Comparison of ENCODE assay signal across 25 mouse cellular contexts in genomic region chr9:32048941-32049340, GRCm38 (mm10).
DNase-seq lines count a peak whose midpoint lies in the region; ATAC-seq and TF ChIP-seq lines count a peak whose summit lies in the region.
"Had no signal": no experiment of that assay in that cellular context is flagged by ENCODE, and none has a peak within 500 bp of the region (broad histone marks: within the 10 kb centered on the region; RNA-seq: fewer than 3 reads in every experiment).

No protein-coding gene starts in this region.

- TF ChIP-seq CTCF in liver, adult 2 months (IDR thresholded peaks at IDR 0.05; ENCODE audit: low read depth, low read length), result no peak
- no peak for TF ChIP-seq CTCF in lung, postnatal 0 days (IDR thresholded peaks at IDR 0.05)

- no peak for TF ChIP-seq EP300 in lung, postnatal 0 days (IDR thresholded peaks at IDR 0.05)

- H3K36me3 ChIP-seq in heart, embryonic 14.5 days (ENCODE audit: control insufficient read depth, insufficient read depth, low read length), result no peaks in the 10 kb centered on the region
- no peaks in the 10 kb centered on the region for H3K36me3 ChIP-seq in heart, embryonic 11.5 days (ENCODE audit: control insufficient read depth, insufficient read depth, low read length)
- no peaks in the 10 kb centered on the region for H3K36me3 ChIP-seq in liver, adult 2 months (ENCODE audit: control insufficient read depth, insufficient read depth, low read length)
- no peaks in the 10 kb centered on the region for H3K36me3 ChIP-seq in liver, embryonic 11.5 days (ENCODE audit: control insufficient read depth, insufficient read depth, low read length)
- no peaks in the 10 kb centered on the region for H3K36me3 ChIP-seq in kidney, embryonic 16.5 days (ENCODE audit: insufficient read depth, low read length)
- no peaks in the 10 kb centered on the region for H3K36me3 ChIP-seq in lung, postnatal 0 days (ENCODE audit: insufficient read depth, low read length)
- H3K36me3 ChIP-seq: embryonic facial prominence, embryonic 13.5 days; forebrain, embryonic 12.5 days; limb, embryonic 13.5 days; liver, embryonic 15.5 days; midbrain, embryonic 12.5 days; neural tube, embryonic 15.5 days had no signal

- no peak for ATAC-seq in heart, embryonic 14.5 days (ENCODE audit: insufficient number of reproducible peaks, insufficient read depth, low FRiP score, low read depth)
- no peak for ATAC-seq in heart, embryonic 11.5 days (replicated peaks; ENCODE audit: insufficient number of reproducible peaks, low FRiP score, low TSS enrichment)
- ATAC-seq in liver, embryonic 11.5 days (replicated peaks; ENCODE audit: low FRiP score), result no peak
- ATAC-seq in kidney, embryonic 16.5 days (ENCODE audit: low FRiP score, low TSS enrichment), result no peak
- ATAC-seq in lung, postnatal 0 days, result no peak
- ATAC-seq: hindbrain, postnatal 0 days had no signal

- peak; percentile 83 for DNase-seq in liver, adult 2 months (ENCODE audit: extremely low read depth, low read depth, low spot score)
- DNase-seq in liver, embryonic 11.5 days (ENCODE audit: low spot score), result no peak
- peak; percentile 32 to 38 for DNase-seq in kidney, postnatal 4 days
- DNase-seq in lung, postnatal 36 days, result no peak
- no peak for DNase-seq in lung, postnatal 0 days (ENCODE audit: low spot score)
- DNase-seq: adrenal gland, adult 2 months; cerebellum, adult 8-10 months; cerebellum, postnatal 36 days; embryo, embryonic 11 days; gastrocnemius, postnatal 36 days; heart, postnatal 10 days; thymus, adult 2 months; thymus, postnatal 4 days had no signal

- 0 out of 2 replicates have a peak overlapping the region, but pooled peaks have one; percentile 8 for H3K9ac ChIP-seq in heart, embryonic 14.5 days (ENCODE audit: low read length)
- no peak overlapping the region for H3K9ac ChIP-seq in heart, embryonic 11.5 days (ENCODE audit: low read depth, low read length)
- H3K9ac ChIP-seq in liver, adult 2 months (ENCODE audit: low read depth, low read length), result no peak overlapping the region
- H3K9ac ChIP-seq in liver, embryonic 11.5 days (ENCODE audit: low read depth, low read length), result no peak overlapping the region
- H3K9ac ChIP-seq in kidney, embryonic 16.5 days (replicated peaks; ENCODE audit: low read length), result no peak overlapping the region
- no peak overlapping the region for H3K9ac ChIP-seq in lung, postnatal 0 days (replicated peaks; ENCODE audit: low read depth)
- H3K9ac ChIP-seq: embryonic facial prominence, embryonic 13.5 days; forebrain, embryonic 12.5 days; limb, embryonic 13.5 days; liver, embryonic 15.5 days; midbrain, embryonic 12.5 days; neural tube, embryonic 15.5 days had no signal

- no peak overlapping the region for H3K4me2 ChIP-seq in heart, embryonic 14.5 days (ENCODE audit: low read length)
- no peak overlapping the region for H3K4me2 ChIP-seq in heart, embryonic 11.5 days
- no peak overlapping the region for H3K4me2 ChIP-seq in liver, embryonic 11.5 days
- no peak overlapping the region for H3K4me2 ChIP-seq in kidney, embryonic 16.5 days (replicated peaks; ENCODE audit: low read depth, low read length)
- no peak overlapping the region for H3K4me2 ChIP-seq in lung, postnatal 0 days (replicated peaks; ENCODE audit: low read depth, low read length)
- H3K4me2 ChIP-seq: embryonic facial prominence, embryonic 13.5 days; forebrain, embryonic 12.5 days; limb, embryonic 13.5 days; liver, embryonic 15.5 days; midbrain, embryonic 12.5 days; neural tube, embryonic 15.5 days had no signal

- WGBS in heart, embryonic 14.5 days, result 61% methylated on average over 7 of the region's 7 CpGs
- 63% methylated on average over 7 of the region's 7 CpGs for WGBS in heart, embryonic 11.5 days (ENCODE audit: insufficient replicate concordance)
- 20% methylated on average over 7 of the region's 7 CpGs for WGBS in liver, adult 2 months
- 65% methylated on average over 7 of the region's 7 CpGs for WGBS in liver, embryonic 11.5 days
- 56% methylated on average over 7 of the region's 7 CpGs for WGBS in kidney, embryonic 16.5 days
- 62% methylated on average over 7 of the region's 7 CpGs for WGBS in lung, postnatal 0 days

- H3K4me3 ChIP-seq in heart, embryonic 14.5 days (ENCODE audit: control insufficient read depth in 1 of 2, insufficient read depth in 1 of 2, low read depth in 1 of 2, low read length in 2 of 2), result no peak overlapping the region
- H3K4me3 ChIP-seq in heart, embryonic 11.5 days (ENCODE audit: low read depth, low read length), result no peak overlapping the region
- no peak overlapping the region for H3K4me3 ChIP-seq in liver, adult 2 months (ENCODE audit: insufficient read depth, low read depth, low read length)
- H3K4me3 ChIP-seq in liver, embryonic 11.5 days (ENCODE audit: low read depth, low read length), result no peak overlapping the region
- H3K4me3 ChIP-seq in kidney, embryonic 16.5 days (ENCODE audit: low read length), result no peak overlapping the region
- H3K4me3 ChIP-seq in lung, postnatal 0 days (ENCODE audit: low read depth, low read length), result no peak overlapping the region
- H3K4me3 ChIP-seq: embryonic facial prominence, embryonic 13.5 days; erythroblast, embryonic 14.5 days; forebrain, embryonic 12.5 days; limb, embryonic 13.5 days; liver, embryonic 15.5 days; midbrain, embryonic 12.5 days; neural tube, embryonic 15.5 days had no signal

- H3K4me1 ChIP-seq in heart, embryonic 14.5 days (ENCODE audit: control insufficient read depth in 2 of 2, insufficient read depth in 2 of 2, low read length in 2 of 2), result peaks cover 0 to 11% of the 10 kb centered on the region in 2 experiments; a peak in 2 of 4 replicates
- H3K4me1 ChIP-seq in heart, embryonic 11.5 days (ENCODE audit: control insufficient read depth, insufficient read depth, low read length), result 0 out of 2 replicates have a peak, but pooled peaks cover 3% of the 10 kb centered on the region
- peaks cover 17% of the 10 kb centered on the region for H3K4me1 ChIP-seq in liver, adult 2 months (ENCODE audit: control insufficient read depth, insufficient read depth, low read length)
- H3K4me1 ChIP-seq in liver, embryonic 11.5 days (replicated peaks; ENCODE audit: control insufficient read depth, insufficient read depth, low read length), result no peaks in the 10 kb centered on the region; the same call in 1 of the 2 replicates
- peaks cover 22% of the 10 kb centered on the region for H3K4me1 ChIP-seq in kidney, embryonic 16.5 days (ENCODE audit: insufficient read depth, low read length)
- H3K4me1 ChIP-seq in lung, postnatal 0 days (ENCODE audit: insufficient read depth, low read depth, low read length), result no peaks in the 10 kb centered on the region
- H3K4me1 ChIP-seq: liver, embryonic 15.5 days had no signal

- H3K27me3 ChIP-seq in heart, embryonic 14.5 days (ENCODE audit: control insufficient read depth, insufficient read depth, low read length), result no peaks in the 10 kb centered on the region
- no peaks in the 10 kb centered on the region for H3K27me3 ChIP-seq in heart, embryonic 11.5 days (ENCODE audit: control insufficient read depth, insufficient read depth, low read length)
- H3K27me3 ChIP-seq in liver, adult 2 months (ENCODE audit: control insufficient read depth, insufficient read depth, low read length), result no peaks in the 10 kb centered on the region
- no peaks in the 10 kb centered on the region for H3K27me3 ChIP-seq in liver, embryonic 11.5 days (replicated peaks; ENCODE audit: control insufficient read depth, insufficient read depth, low read length)
- H3K27me3 ChIP-seq in kidney, embryonic 16.5 days (ENCODE audit: insufficient read depth, low read length), result no peaks in the 10 kb centered on the region
- H3K27me3 ChIP-seq in lung, postnatal 0 days (replicated peaks; ENCODE audit: insufficient read depth, low read length), result no peaks in the 10 kb centered on the region
- H3K27me3 ChIP-seq: embryonic facial prominence, embryonic 13.5 days; forebrain, embryonic 12.5 days; limb, embryonic 13.5 days; liver, embryonic 15.5 days; midbrain, embryonic 12.5 days; neural tube, embryonic 15.5 days had no signal

- no peak for TF ChIP-seq POLR2A in liver, adult 2 months (IDR thresholded peaks at IDR 0.05; ENCODE audit: extremely low read depth, insufficient read depth, low read length)

- H3K27ac ChIP-seq in heart, embryonic 14.5 days (replicated peaks in 1 of 2; ENCODE audit: control insufficient read depth in 1 of 2, insufficient read depth in 1 of 2, low read depth in 2 of 2, low read length in 2 of 2), result no peak overlapping the region
- no peak overlapping the region for H3K27ac ChIP-seq in heart, embryonic 11.5 days (ENCODE audit: low read depth, low read length)
- H3K27ac ChIP-seq in liver, adult 2 months (replicated peaks; ENCODE audit: insufficient read depth, low read depth, low read length), result peak overlapping the region; percentile 55
- H3K27ac ChIP-seq in liver, embryonic 11.5 days (ENCODE audit: low read depth, low read length), result no peak overlapping the region
- 0 out of 2 replicates have a peak overlapping the region, but pooled peaks have one; percentile 10 for H3K27ac ChIP-seq in kidney, embryonic 16.5 days (ENCODE audit: low read length)
- no peak overlapping the region for H3K27ac ChIP-seq in lung, postnatal 0 days (ENCODE audit: low read length)
- H3K27ac ChIP-seq: embryonic facial prominence, embryonic 13.5 days; forebrain, embryonic 12.5 days; hindbrain, postnatal 0 days; limb, embryonic 13.5 days; liver, embryonic 15.5 days; midbrain, embryonic 12.5 days; neural tube, embryonic 15.5 days; stomach, postnatal 0 days had no signal

- H3K9me3 ChIP-seq in heart, embryonic 14.5 days (ENCODE audit: control insufficient read depth, low read length), result no peaks in the 10 kb centered on the region
- H3K9me3 ChIP-seq in heart, embryonic 11.5 days (replicated peaks; ENCODE audit: control insufficient read depth, low read length), result no peaks in the 10 kb centered on the region
- no peaks in the 10 kb centered on the region for H3K9me3 ChIP-seq in liver, embryonic 11.5 days (ENCODE audit: control insufficient read depth, low read length)
- H3K9me3 ChIP-seq in kidney, embryonic 16.5 days (ENCODE audit: low read length), result no peaks in the 10 kb centered on the region
- no peaks in the 10 kb centered on the region for H3K9me3 ChIP-seq in lung, postnatal 0 days (ENCODE audit: low read length)
- H3K9me3 ChIP-seq: embryonic facial prominence, embryonic 13.5 days; forebrain, embryonic 12.5 days; limb, embryonic 13.5 days; liver, embryonic 15.5 days; midbrain, embryonic 12.5 days; neural tube, embryonic 15.5 days had no signal

- H3K79me2 ChIP-seq in liver, adult 2 months (ENCODE audit: control insufficient read depth, insufficient read depth, low read length), result peaks cover 34% of the 10 kb centered on the region; the same call in 1 of the 2 replicates

Comparison
In these comparisons a context has a peak if more than half of its experiments do, and no peak if none do; other contexts are left out.
1. H3K27ac ChIP-seq: peak in liver, adult 2 months (single experiment) and kidney, embryonic 16.5 days (single experiment); none in heart, embryonic 14.5 days (0 of 2), heart, embryonic 11.5 days (single experiment), liver, embryonic 11.5 days (single experiment) and lung, postnatal 0 days (single experiment).
2. DNase-seq: peak in liver, adult 2 months (single experiment) and kidney, postnatal 4 days (2 of 2); none in liver, embryonic 11.5 days (single experiment), lung, postnatal 36 days (single experiment) and lung, postnatal 0 days (single experiment).